Mouse (Mus musculus) olfactory bulb, adult 2 months (tissue): Measurements from ENCODE around the gene Depdc5.
A peak's percentile ranks its signal among the peaks of the same experiment; 100 is the strongest.

Experiments
- CTCF ChIP-seq: fragments of 200-500 bp; IDR thresholded peaks from 2 replicates; pipeline ENCODE4 v1.5.1; 2012; ENCODE audit warnings: low read depth, mild to moderate bottlenecking, low read length, moderate library complexity; ENCODE audit not compliant: insufficient read depth
- POLR2A ChIP-seq: fragments of 200-500 bp; IDR thresholded peaks from 2 replicates; pipeline ENCODE4 v1.6.1; 2012; ENCODE audit warnings: mild to moderate bottlenecking, low read depth, low read length, moderate library complexity; ENCODE audit not compliant: insufficient read depth

DNA sequence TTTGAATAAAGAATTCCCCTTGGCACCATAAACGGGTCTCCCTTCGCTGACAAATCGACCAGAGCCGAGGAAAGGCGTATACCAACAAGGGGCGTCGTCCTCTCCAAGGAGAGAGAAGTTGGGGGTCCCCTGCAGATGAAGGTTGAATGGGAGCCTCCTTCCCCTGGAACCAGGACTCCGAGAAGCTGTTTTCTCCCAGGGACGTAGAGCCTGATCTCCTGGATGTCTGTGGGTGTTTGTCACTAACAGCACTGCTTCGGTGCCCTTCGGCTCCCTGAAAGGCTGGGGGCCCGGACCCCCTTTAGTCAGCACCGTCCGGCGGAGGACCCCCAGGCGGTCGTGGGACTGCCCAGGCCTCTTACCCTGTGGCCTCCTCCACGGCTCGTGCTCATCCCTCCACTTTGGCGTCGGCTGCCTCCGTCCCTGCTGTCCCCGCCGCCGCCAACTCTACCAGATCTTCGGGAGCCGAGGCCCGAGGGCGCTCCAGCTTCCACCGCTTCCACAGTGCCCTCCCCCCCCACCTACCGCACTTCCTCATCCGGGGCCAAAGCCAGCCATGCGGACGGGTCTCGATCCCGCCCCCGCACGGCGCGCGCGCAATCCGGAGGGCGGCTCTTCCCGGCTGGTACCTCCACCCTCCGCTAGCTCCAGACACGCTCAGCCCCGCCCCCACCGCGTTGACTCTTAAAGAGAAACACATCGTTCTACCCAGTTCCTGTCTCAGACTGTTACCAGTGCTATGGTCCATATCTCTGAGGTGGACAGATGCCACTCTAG is 9.6 kb upstream of the Depdc5 start, which contains the start of gene Prr14l:
- TF ChIP-seq POLR2A (peak; percentile 82), CTCF (no peak)
